Mouse (Mus musculus): ENCODE measurements around the gene Fbxl15.
A peak's percentile ranks its signal among the peaks of the same experiment; 100 is the strongest.

Fbxl15 gene

DNA sequence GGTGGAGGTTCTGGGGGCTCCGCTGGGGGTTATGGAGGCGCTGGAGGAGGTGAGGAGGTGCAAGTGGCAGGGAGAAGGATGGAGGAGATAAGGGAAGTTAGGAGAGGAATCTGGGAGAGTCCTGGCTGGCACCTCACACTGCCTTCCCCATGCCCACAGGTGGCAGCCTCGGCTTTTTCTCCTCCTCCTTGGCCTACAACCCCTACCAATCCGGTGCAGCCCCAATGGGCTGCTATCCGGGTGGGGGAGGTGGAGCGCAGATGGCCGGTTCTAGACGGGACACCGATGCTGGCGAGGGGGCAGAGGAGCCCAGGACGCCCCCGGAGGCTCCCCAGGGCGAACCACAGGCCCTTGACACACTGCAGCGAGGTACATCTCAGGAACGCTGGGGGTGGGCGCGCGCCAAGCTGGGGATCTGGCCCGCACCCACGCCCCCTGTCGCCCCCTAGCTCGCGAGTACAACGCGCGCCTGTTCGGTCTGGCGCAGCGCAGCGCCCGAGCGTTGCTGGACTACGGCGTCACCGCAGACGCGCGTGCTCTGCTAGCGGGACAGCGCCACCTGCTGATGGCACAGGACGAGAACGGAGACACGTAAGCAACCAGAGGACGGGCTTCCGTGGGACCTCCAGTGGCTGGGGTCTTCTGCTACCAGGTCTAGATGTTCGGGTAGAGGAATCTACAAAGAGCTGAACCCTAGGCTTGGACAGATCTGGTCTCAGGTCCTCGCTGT, 19.1 kb upstream of the Fbxl15 start:
- peak; percentile 96 for DNase-seq

DNA sequence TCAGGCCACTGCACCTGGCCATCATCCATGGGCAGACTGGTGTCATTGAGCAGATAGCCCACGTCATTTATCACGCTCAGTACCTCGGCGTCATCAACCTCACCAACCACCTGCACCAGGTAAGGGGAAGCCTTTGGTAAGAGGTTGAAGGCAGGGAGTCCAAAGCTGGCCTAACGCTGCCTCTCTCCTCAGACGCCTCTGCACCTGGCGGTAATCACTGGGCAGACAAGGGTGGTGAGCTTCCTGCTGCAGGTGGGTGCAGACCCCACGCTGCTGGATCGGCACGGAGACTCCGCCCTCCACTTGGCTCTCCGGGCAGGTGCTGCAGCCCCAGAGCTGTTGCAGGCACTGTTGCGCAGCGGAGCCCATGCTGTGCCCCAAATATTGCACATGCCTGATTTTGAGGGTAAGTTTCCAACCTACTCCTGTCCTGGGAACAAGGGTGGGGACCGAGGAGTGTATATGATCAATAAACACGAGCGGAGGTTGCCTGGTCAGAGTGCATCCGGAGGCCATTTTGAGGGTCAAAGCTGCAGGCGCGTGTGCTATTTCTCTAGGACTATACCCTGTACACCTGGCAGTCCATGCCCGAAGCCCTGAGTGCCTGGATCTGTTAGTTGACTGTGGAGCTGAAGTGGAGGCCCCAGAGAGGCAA, 18.2 kb upstream of the Fbxl15 start:
- DNase-seq: no peak

DNA sequence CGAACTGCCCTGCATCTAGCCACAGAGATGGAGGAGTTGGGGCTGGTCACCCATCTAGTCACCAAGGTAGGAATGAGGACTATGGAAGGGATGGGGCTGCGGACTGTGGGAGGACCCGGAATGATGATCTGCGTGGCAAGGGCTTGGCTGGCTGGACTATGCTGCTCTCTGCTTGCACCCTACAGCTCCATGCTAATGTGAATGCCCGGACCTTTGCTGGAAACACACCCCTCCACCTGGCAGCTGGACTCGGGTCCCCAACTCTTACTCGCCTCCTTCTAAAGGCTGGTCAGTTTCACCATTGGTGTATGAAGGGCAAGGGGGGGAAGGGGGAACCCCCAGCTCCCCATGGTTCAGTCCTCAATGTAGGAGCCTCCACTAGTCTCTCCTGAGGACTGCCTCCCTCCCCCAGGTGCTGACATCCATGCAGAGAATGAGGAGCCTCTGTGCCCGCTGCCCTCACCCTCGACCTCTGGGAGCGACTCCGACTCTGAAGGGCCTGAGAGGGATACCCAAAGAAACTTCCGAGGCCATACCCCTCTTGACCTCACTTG, 17.6 kb upstream of the Fbxl15 start:
- DNase-seq: no peak

DNA sequence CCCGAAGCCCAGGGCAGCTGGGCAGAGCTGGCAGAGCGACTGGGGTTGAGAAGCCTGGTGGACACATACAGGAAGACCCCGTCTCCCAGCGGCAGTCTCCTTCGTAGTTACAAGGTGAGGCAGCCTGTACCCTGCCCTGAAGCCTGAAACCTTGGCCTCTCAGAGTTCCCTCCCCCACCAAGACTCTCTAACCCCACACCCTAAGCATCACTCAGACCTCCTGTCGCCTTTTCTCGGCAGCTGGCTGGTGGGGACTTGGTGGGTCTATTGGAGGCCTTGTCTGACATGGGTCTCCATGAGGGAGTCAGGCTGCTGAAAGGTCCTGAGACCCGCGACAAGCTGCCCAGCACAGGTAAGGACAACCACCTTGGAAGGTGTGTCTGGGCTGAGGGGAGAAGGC, 16.6 kb upstream of the Fbxl15 start:
- DNase-seq: no peak

DNA sequence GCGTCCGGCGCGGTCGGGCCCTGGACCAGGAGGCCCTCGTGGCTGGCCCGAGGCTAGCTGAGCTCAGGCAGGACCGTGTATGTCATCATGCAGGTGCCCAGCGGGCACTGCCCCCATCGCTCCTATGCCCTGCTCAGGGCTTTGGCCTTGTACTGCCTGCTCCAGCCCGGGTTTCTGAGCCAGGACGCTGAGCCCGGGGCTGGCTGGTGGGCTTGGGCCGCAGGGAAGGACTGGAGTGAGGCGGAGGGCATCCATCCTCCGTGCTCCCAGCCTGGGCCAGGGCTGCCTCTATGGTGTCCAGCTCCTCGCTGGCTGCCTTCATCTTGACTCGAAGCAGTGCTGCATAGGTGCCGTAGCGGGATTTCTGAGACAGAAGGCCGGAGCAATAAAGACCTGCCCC, 15.4 kb upstream of the Fbxl15 start:
- no peak for DNase-seq

DNA sequence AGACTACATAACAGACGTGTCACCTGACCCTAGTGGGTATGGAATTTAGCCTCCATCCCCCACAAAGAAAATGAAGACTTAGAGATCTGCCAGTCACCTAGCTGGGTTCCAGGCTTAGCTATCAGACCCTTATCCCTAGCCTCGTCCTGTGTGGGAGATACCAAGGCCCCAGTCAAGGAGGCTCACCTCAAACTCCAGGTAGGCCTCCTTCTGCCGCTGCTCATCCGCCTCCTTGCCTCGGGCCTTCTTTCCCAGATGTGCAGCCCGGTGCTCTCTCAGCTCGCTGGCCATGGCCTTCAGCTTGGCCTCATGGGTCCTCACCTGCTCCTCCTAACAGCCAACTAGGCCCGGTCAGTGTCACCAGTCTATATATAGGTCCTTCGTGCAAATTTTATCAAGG, 14.9 kb upstream of the Fbxl15 start:
- no peak for DNase-seq

DNA sequence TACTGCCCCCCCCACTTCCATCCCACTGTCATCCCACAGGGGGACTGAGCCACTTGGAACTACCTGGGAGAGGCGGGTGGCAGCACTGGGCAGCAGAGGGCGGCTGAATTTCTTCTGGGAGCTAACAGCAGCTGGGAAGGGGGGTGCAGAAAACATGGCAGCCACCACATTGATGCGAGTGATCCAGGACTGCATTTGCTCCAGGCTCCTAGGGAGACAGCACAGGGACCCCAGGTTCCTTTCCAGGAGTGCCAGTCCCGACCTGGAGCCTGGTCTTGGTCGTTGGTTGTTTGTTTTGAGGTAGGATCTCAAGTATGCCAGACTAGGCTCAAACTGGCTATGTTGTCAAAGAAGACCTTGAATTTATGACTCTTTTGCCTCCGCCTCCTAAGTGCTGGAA, 14.4 kb upstream of the Fbxl15 start:
- no peak for DNase-seq

DNA sequence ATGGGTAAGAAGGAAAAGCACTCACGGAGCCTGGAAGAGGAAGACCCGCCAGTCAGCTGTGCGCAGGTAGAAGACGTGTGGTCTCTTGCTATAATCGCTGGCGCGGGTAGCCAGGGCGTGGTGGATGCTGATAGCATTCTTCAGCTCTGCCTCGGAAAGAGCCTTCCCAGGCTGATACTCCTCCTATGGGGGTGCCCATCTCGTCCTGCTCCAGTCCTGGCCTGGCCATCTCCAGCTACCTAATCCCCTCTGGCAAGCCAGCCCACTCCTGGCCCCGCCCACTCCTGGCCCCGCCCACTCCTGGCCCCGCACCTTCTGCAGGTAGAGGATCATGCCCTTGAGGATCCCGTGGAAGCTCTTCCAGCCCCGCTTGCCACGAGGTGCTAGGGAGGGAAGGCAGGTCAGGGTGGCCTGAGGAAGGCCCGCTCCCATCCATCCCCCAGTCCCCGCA, 13.8 kb upstream of the Fbxl15 start:
- peak; percentile 56 to 60 for DNase-seq

DNA sequence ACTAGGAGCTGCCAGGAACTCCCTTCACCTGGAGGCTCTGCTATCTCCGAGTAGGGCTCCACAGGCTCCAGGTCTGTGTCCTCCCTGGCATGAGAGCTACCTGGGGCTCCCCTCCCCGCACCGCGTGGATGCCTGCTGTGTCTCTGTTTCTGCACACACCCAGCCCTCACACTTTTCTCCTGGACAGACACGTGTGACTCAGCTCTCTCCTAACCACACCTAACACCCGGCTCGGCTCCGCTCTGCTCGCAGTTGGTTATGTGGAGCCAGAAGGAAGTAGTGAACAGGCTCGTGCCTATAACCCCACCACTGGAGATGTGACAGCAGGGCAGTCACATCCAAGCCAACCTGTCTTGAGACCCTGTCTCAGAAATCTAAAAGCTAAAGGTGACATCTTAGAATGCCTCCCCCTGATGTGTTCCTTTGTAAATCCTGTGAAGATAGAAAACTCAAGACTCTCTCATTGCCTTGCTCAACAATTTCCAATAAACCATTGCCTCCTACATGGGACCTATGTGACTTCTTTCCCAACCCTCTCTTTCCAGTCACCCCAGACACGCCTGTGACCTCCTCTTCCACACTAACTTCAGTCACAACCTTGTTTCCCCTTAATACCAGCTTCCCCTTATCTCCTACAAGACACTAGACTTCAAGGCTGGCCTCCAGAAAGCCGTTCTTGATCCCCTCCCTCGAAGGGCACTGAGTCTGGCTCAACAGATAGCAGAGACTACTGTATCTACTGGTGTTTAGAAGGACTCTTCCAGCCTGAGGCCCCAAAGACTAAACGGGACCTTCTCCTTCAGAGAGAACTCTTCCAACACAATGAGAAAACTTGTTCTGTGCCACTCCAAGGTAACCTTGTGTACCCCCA, 12.9 kb upstream of the Fbxl15 start:
- DNase-seq: no peak

DNA sequence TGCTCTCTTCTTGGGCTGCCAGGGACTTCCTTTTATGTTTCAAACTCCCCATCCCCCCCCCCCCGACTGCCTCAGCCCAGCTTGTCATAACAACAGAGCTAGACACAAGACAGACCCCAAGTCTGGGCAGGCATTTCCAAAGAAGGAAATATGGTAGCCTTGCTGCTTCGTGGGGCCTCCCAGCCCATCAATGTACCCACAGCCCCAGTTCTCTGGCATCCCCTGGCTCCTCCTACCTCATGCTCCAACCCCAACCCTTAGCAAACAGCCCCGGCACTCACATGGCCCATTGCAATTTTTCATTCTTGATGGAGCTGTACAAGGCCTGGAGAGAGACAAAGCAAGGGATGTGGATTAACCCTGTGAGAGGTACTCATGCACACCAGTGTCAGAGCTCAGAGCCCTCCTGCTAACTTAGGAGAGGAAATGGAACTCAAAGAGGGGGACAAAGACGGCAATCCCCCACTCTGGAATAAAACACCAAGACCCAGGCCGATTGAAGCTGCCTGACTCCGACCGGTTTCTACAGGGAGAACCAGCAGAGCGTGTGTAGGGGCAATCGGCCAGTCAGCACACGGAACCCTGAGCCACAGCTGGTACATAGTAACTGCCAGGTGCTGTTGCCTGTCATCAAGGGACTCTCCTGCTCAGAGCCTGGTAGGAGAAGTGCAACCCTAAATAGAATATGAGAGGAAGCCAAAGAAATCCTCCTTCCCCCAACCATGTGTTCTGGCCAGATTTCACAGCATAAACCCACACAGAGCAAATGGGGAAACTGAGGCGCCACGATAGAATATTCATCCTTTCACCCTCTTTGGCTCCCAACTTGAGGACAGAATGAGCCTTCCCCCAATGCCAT, 12.0 kb upstream of the Fbxl15 start:
- DNase-seq: no peak

DNA sequence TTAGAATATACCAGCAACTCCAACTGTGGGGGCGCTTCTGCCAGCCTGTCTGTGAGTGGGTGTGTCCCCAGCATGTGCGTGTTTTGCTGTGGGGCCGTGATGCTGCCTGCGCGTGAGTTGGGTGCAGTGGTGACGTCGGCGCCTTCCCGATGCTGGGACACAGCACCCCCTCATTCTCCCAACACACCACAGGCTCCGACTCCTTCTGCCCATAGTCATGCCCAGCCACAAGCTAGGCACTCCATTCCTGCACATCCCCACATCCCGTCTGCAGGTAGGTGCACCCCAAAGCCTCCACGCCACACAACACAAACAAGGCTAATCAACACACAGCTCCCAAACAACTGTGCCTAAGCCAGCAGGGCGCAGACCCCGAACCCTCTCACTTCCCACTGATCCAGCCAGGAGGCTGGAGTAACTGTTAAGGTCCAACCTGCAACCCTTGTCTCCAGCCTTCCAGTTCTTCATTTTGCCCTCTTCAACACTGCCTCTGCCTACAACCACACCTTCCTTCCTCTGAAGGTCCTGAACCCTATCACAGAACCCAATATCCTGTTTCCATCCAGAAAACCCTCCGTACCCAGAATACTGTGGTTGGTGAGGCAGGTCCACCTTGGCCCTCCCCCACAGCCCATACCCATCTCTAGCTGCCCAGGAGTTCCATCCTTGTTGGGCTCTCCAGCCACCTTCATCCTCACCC, 11.0 kb upstream of the Fbxl15 start:
- no peak for DNase-seq

DNA sequence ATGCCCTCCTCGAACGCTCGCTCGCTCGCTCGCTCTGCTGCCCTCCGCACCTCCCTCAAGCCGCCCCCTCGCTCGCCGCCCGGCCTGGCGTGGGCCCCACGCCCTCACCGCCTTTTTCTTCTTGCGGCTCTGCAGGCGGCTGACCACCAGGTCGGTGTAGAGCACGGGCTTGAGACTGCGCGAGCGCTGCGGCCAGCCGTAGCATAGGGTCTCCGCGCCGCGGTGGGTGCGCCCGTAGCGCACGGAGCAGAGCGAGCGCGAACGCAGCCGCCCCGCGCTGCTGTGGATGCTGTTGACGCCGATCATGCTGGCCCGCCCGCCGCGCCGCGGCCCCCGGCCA, 10.5 kb upstream of the Fbxl15 start:
- peak in 1 of 2 experiments; percentile 40 for DNase-seq

DNA sequence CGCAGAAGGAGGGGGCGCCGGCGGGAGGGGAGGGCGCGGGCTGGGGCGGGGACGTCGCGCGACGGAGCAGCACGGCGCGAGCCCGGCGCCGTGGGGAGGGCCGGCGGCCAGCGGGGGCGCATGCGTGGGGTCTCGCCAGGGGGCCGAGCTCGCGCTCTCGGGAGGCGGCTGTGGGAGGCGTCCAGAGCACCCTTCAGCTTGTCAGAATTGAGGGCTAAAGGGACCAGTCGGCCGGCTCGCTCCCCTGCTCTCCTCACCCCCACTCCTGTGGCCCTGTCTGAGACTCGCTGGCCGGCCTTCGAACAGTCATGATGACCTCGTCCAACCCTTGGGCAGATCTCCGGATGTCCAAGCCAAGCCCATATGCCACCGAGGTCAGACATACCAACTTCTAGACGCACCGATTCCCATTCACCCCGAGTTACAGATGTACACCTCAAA, 9.9 kb upstream of the Fbxl15 start:
- peak; percentile 58 to 60 for DNase-seq

DNA sequence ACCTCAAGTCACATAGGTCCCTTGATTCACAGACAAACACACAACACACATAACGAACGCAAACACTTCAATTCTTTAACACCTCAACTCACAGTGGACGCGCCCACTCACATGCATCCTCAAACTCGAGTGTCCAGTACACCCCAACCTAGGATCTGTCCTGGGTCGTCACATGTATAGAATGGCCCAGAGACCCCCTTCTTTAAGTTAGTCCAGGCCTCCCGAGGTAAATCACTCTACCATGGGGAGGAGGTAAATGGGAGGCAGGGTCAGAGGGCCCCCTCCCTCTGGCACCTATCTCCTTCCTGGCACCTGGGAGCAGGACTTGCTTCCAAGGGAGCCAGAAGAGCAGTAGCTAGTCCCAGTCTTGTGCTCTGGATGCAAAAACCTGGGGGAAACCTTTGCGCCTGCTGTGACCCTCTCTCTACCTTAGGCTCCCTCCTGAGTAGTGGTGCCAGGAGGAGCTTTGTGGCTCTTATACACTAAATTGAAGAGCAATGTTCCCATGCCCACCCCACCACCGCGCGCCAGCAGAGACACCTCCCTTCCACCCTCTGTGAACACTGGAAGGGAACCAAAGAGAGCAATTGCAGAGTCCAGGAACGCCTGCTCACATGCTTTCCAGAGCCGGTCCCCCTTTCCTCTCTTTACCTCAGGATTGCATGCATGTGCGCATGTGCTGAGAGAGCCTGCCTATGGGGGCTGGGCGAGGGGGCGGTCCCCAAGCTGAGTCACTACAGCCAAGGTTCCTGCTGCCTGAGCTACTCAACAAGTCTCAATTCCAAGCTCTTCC, 9.2 kb upstream of the Fbxl15 start:
- peak; percentile 81 to 87 for DNase-seq

DNA sequence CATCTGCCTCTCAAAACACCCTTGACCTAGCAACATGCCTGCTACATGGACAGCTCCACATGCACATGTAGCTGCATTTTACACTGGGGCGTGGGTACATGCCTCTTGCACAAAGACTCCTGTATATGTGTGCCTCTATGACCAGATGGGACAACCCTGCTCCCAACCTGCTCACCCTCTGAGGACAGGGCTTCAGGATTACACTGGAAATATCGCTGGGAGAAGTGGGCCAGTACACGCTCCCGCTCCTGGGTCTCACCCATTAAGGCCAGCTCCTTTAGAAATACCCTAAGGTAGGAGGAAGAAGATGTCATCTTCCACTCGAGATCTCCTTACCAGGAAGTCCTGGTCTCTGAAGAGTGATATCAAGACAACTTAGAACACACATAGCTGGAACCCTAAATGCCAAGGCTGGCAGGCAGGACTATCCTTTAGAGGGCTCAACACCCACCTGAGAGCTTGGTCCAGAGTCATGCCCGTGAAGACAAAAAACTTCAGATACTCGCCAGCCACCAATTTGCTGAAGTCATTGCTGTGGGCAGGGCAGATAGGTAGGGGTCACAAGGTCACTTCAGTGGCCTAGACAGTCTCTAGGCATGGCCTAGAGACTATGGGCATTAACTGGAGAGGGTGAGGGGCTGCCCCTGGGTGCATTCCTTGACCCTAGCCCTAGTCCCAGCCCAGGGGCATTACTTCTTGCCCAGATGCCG, 7.8 kb upstream of the Fbxl15 start:
- DNase-seq: no peak

DNA sequence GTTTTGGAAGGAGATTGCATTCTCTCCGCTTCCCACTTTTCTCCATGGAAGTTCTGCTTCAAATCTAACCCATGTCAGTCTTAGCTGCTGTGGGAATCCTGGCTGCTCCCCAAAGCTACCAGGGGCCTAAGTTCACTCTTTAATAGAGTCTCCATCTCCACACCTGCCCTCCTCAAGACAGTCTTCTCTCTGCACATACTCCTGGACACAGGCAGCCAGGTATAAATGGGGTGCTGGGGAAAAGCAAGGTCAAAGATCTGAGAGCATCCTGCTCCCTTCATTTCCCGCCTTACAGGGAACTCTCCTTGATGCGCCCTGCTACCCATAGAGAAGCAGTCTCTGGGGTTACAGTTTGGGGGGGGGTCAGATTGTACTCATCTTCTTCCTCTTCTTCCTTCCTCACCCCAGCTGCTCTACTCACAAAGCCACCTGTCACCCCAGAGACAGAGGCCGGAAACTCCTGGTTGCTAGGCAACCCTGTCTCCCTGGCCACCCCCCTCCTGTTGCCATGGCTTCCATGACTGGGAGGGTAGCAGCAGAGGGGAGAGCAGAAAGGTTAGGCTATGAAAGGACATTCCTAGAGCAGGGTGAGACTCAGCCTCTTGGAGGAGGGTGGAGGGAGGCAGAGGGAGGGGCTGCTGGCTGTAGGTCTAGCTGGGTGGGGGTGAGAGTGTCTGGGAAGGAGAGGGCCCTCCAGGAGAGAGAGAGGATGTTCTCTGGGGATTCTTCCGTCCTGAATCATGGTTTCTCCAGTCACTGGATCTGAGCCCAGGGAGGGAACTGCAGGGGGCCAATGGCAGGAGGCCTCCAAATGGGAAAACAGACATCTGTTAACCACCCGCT, 6.7 kb upstream of the Fbxl15 start:
- DNase-seq: peak in 1 of 2 experiments; percentile 20

DNA sequence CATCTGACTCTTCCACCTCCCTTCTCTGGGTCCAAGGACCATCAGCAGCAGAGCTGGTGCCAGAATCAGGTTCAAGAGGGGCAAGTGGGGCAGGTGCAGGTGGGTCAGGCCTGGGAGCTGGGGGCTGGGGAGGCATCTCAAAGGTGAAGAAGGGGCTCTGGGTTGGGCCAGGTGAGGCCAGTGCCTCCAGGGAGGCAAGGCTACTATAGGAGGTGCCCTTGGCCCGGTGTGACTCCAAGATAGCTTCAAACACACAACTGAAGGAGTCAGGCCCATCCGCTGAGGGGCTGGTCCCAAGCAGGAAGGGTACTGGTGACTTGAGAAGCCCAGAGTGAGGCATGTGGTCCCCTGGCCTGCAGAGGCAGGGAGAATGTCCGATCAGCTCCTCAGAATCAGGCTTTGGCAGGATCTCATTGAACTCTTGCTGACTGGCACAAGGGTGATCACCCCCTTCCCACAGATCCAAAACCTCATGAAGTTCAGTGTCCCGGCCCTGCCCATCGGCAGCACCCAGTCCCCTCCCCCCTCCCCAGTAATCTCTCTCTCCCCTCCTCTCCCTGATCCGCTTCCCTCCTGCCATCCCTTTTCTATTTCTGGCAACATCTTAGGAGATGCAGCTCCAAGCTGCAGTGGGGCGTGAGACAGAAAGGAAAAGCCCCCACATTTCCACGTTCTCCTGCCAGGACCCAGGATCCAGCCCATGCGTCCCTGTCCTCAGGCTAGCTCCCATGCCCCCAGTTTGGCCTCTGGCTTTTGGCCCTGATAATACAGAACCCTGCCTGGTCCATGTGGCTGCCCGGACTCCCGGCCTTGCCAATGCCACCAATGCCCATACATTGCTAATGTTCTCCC, 5.6 kb upstream of the Fbxl15 start:
- no peak for DNase-seq

DNA sequence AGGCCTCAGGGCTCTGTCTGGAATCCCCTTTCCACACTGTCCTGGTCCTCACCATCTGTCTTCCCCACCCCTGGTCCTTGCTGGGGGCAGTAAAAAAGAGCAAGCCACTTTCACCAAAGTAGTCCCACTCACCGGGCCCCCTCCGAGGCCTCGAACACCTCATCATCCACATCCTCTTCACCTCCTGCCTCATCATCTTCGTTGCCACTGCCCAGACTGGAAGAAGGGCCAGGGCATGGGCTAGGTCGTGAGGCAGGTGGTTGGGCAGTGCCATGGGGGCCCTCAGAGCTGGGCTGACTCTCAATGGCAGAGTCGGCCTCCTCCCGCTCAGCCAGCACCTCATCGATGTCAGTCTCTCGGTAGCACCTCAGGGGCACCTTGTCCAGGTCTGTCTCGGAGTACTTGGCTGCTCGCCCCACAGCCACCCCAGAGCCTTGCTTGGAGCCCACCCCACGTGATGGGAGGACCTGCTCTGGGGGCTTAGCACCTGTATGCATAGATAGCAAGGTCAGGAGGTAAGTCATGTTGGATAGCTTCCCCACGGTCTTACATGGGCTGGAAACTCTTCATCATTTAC, 4.9 kb upstream of the Fbxl15 start:
- DNase-seq: no peak
